Mouse (Mus musculus) C2C12 (cell line): ENCODE measurements at regions not wholly inside any gene's neighbourhood (a gene's known extent, or its start where the extent isn't known, plus 50 kb on each side); places are given as distances from the start of the nearest gene placed in this dataset.

Experiments used
- CEBPB ChIP-seq: IDR thresholded peaks from one replicate; pipeline ENCODE4 v1.6.1; 2011; ENCODE audit warnings: low read depth, mild to moderate bottlenecking, control low read depth, moderate library complexity
- CTCF ChIP-seq: IDR thresholded peaks from one replicate; pipeline ENCODE4 v1.5.1; 2011; ENCODE audit not compliant: control insufficient read depth, insufficient read depth, insufficient read length

GRCm38 (mm10) chr12:16006688-16007087 is 190.0 kb upstream of the Trib2 start:
- TF ChIP-seq CEBPB: no peak
- TF ChIP-seq CTCF: no peak
